Mouse (Mus musculus): ENCODE results near the gene Mthfd2. TPM values are rescaled to one million over a fixed set of nuclear protein-coding genes. Genes with fewer than 3 reads are reported as not detected.

Mthfd2 gene
- polyA plus RNA-seq, 1 experiment from 2014 or later = 39.7 TPM

Other genes starting within 250 kb of the Mthfd2 start
- 36.5 and 37.8 TPM in 2 replicates for gene Pcgf1, start 248.0 kb downstream of the Mthfd2 start, polyA plus RNA-seq (2015; fragmentation: Nextera tagmentation; extraction: Ambion mirVana)
- gene Lbx2, start 239.5 kb downstream of the Mthfd2 start, polyA plus RNA-seq (2015; fragmentation: Nextera tagmentation; extraction: Ambion mirVana) = 7.5 and 9.6 TPM in 2 replicates
- gene Ccdc142, start 224.3 kb downstream of the Mthfd2 start, polyA plus RNA-seq (2015; fragmentation: Nextera tagmentation; extraction: Ambion mirVana) = 2.7 and 3.3 TPM in 2 replicates
- gene Gm42688, start 224.3 kb downstream of the Mthfd2 start, polyA plus RNA-seq (2015; fragmentation: Nextera tagmentation; extraction: Ambion mirVana) = 2.9 and 3.0 TPM in 2 replicates
- 134 and 147 TPM in 2 replicates for gene Mrpl53, start 216.9 kb downstream of the Mthfd2 start, polyA plus RNA-seq (2015; fragmentation: Nextera tagmentation; extraction: Ambion mirVana)
- gene Mogs, start 210.4 kb downstream of the Mthfd2 start, polyA plus RNA-seq (2015; fragmentation: Nextera tagmentation; extraction: Ambion mirVana) = 56.3 and 58.9 TPM in 2 replicates
- gene Wbp1, start 204.3 kb downstream of the Mthfd2 start, polyA plus RNA-seq (2015; fragmentation: Nextera tagmentation; extraction: Ambion mirVana) = 132 and 144 TPM in 2 replicates
- 15.9 and 17.1 TPM in 2 replicates for gene Ino80b, start 200.5 kb downstream of the Mthfd2 start, polyA plus RNA-seq (2015; fragmentation: Nextera tagmentation; extraction: Ambion mirVana)
- 31.5 and 33.7 TPM in 2 replicates for gene Rtkn, start 190.4 kb downstream of the Mthfd2 start, polyA plus RNA-seq (2015; fragmentation: Nextera tagmentation; extraction: Ambion mirVana)
- gene Wdr54, start 169.5 kb downstream of the Mthfd2 start, polyA plus RNA-seq (2015; fragmentation: Nextera tagmentation; extraction: Ambion mirVana) = 6.6 and 8.3 TPM in 2 replicates
- gene 1700003E16Rik, start 169.5 kb downstream of the Mthfd2 start, polyA plus RNA-seq (2015; fragmentation: Nextera tagmentation; extraction: Ambion mirVana) = 1.6 and 2.4 TPM in 2 replicates
- gene Dctn1, start 160.0 kb downstream of the Mthfd2 start, polyA plus RNA-seq (2015; fragmentation: Nextera tagmentation; extraction: Ambion mirVana) = 89.2 and 93.9 TPM in 2 replicates
- 0.44 and 0.59 TPM in 2 replicates for gene Slc4a5, start 106.1 kb downstream of the Mthfd2 start, polyA plus RNA-seq (2015; fragmentation: Nextera tagmentation; extraction: Ambion mirVana)
- 69.6 and 70.6 TPM in 2 replicates for gene Mob1a, start 108 bp upstream of the Mthfd2 start, polyA plus RNA-seq (2015; fragmentation: Nextera tagmentation; extraction: Ambion mirVana)
- 145 and 149 TPM in 2 replicates for gene Bola3, start 23.2 kb upstream of the Mthfd2 start, polyA plus RNA-seq (2015; fragmentation: Nextera tagmentation; extraction: Ambion mirVana)
- gene Tet3, start 133.2 kb upstream of the Mthfd2 start, polyA plus RNA-seq (2015; fragmentation: Nextera tagmentation; extraction: Ambion mirVana) = 51.0 and 51.4 TPM in 2 replicates
- gene Dguok, start 181.1 kb upstream of the Mthfd2 start, polyA plus RNA-seq (2015; fragmentation: Nextera tagmentation; extraction: Ambion mirVana) = 75.6 and 83.8 TPM in 2 replicates
- gene Actg2, start 210.4 kb upstream of the Mthfd2 start, polyA plus RNA-seq (2015; fragmentation: Nextera tagmentation; extraction: Ambion mirVana) = 25.1 and 130 TPM in 2 replicates
- 22.0 and 25.1 TPM in 2 replicates for gene Stambp, start 246.8 kb upstream of the Mthfd2 start, polyA plus RNA-seq (2015; fragmentation: Nextera tagmentation; extraction: Ambion mirVana)